Mouse (Mus musculus) bone marrow macrophage, adult 2 months (primary cell): ENCODE measurements around the gene Iqcc.

Source experiments
- CTCF ChIP-seq: IDR thresholded peaks from 2 replicates; pipeline ENCODE4 v1.5.1; 2012; ENCODE audit warnings: low read depth, mild to moderate bottlenecking, low read length, moderate library complexity
- POLR2A ChIP-seq: IDR thresholded peaks from 2 replicates; pipeline ENCODE4 v1.6.1; 2012; ENCODE audit warnings: mild to moderate bottlenecking, low read depth, low read length, borderline replicate concordance

DNA sequence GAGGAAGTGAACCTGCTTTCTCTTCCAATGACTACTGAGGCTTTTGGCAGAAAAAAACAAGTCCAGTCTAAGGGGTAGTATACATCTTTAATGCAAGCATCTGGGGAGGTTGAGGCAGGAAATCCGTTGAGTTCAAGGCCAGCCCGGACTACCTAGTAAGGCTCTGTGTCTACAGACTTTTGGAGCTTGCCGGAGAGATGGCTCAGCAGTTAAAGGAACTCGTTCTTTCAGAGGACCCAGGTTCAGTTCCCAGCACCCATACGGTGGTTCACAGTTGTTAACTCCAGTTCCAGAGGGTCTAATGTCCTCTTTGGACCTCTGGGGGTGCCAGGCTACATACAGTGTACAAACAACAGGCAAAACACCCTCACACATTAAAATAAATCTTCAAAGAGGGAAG lies 868 bp downstream of the Iqcc start:
- TF ChIP-seq CTCF (no peak), POLR2A (no peak)
